Mouse (Mus musculus) lung, postnatal 0 days (tissue): ENCODE results near the gene Fbxl18.

Source experiments
- CTCF ChIP-seq: IDR thresholded peaks from 2 replicates; pipeline ENCODE4 v1.5.1; 2016; ENCODE audit warnings: antibody characterized with exemption, mild to moderate bottlenecking
- EP300 ChIP-seq: IDR thresholded peaks from 2 replicates; pipeline ENCODE4 v1.6.1; 2016; ENCODE audit warnings: antibody characterized with exemption, mild to moderate bottlenecking, control low read depth

- no peak for TF ChIP-seq CTCF
- TF ChIP-seq EP300, result no peak
These were observed 27.0 kb upstream of the Fbxl18 start for GRCm38 (mm10) chr5:142922251-142922650.
